Mouse (Mus musculus): ENCODE measurements at regions not wholly inside any gene's neighbourhood (a gene's known extent, or its start where the extent isn't known, plus 50 kb on each side); places are given as distances from the start of the nearest gene placed in this dataset.

- DNase-seq = no peak
- Histone ChIP-seq H3K4me3 (no peak overlapping the region), H3K27ac (no peak overlapping the region), H3K36me3 (ENCODE audit: control insufficient read depth, insufficient read depth, low read length) (no peaks in the 10 kb centered on the region), H3K9ac (ENCODE audit: low read depth, low read length) (no peak overlapping the region), H3K79me2 (replicated peaks; ENCODE audit: control insufficient read depth, insufficient read depth, low read length) (no peaks in the 10 kb centered on the region), H3K27me3 (ENCODE audit: control insufficient read depth, insufficient read depth, low read length) (no peaks in the 10 kb centered on the region), H3K4me1 (ENCODE audit: control insufficient read depth, insufficient read depth, low read length) (peaks cover 1% of the 10 kb centered on the region)
- TF ChIP-seq POLR2A (IDR thresholded peaks at IDR 0.05; ENCODE audit: insufficient read depth, low read depth, low read length) (no peak), CTCF (IDR thresholded peaks at IDR 0.05) (no peak), EP300 (IDR thresholded peaks at IDR 0.05; ENCODE audit: insufficient read depth, low read depth, low read length) (no peak)
- intact Hi-C loops (cut with DNase I) = no loop called here
- WGBS = 68% methylated on average over 3 of the region's 3 CpGs
Measured at GRCm38 (mm10) chr9:120718812-120719211, 147.6 kb downstream of the Rpl14 start.

- H3K79me2 ChIP-seq (replicated peaks; ENCODE audit: control insufficient read depth, insufficient read depth, low read length) = no peaks in the 10 kb centered on the region
- no peak for DNase-seq
- no peak overlapping the region for H3K9ac ChIP-seq (ENCODE audit: low read depth, low read length)
- no peak overlapping the region for H3K27ac ChIP-seq
- H3K4me3 ChIP-seq = no peak overlapping the region
- TF ChIP-seq CTCF (IDR thresholded peaks at IDR 0.05) = no peak
- no peak for TF ChIP-seq EP300 (IDR thresholded peaks at IDR 0.05; ENCODE audit: insufficient read depth, low read depth, low read length)
- TF ChIP-seq POLR2A (IDR thresholded peaks at IDR 0.05; ENCODE audit: insufficient read depth, low read depth, low read length) = no peak
- WGBS = 87% methylated on average over 9 of the region's 9 CpGs
- no peaks in the 10 kb centered on the region for H3K27me3 ChIP-seq (ENCODE audit: control insufficient read depth, insufficient read depth, low read length)
- H3K36me3 ChIP-seq (ENCODE audit: control insufficient read depth, insufficient read depth, low read length) = no peaks in the 10 kb centered on the region
- H3K4me1 ChIP-seq (ENCODE audit: control insufficient read depth, insufficient read depth, low read length) = no peaks in the 10 kb centered on the region
- intact Hi-C loops (cut with DNase I) = no loop called here
Measured at GRCm38 (mm10) chr9:120721451-120722123, 150.3 kb downstream of the Rpl14 start.

GRCm38 (mm10) chr9:120723026-120723425, 151.8 kb downstream of the Rpl14 start:
- H3K4me3 ChIP-seq = no peak overlapping the region
- DNase-seq = no peak
- no peaks in the 10 kb centered on the region for H3K4me1 ChIP-seq (ENCODE audit: control insufficient read depth, insufficient read depth, low read length)
- no peaks in the 10 kb centered on the region for H3K27me3 ChIP-seq (ENCODE audit: control insufficient read depth, insufficient read depth, low read length)
- intact Hi-C loops (cut with DNase I) = no loop called here
- no peak overlapping the region for H3K27ac ChIP-seq
- no peak overlapping the region for H3K9ac ChIP-seq (ENCODE audit: low read depth, low read length)
- H3K36me3 ChIP-seq (ENCODE audit: control insufficient read depth, insufficient read depth, low read length) = no peaks in the 10 kb centered on the region
- H3K79me2 ChIP-seq (replicated peaks; ENCODE audit: control insufficient read depth, insufficient read depth, low read length) = no peaks in the 10 kb centered on the region
- no peak for TF ChIP-seq CTCF (IDR thresholded peaks at IDR 0.05)
- TF ChIP-seq POLR2A (IDR thresholded peaks at IDR 0.05; ENCODE audit: insufficient read depth, low read depth, low read length) = no peak
- TF ChIP-seq EP300 (IDR thresholded peaks at IDR 0.05; ENCODE audit: insufficient read depth, low read depth, low read length) = no peak
- 78% methylated on average over 5 of the region's 5 CpGs for WGBS

GRCm38 (mm10) chr9:120731952-120732622, 160.8 kb downstream of the Rpl14 start:
- intact Hi-C loops (cut with DNase I) = loop anchor here (2.0 kb wide), 1 partner anchor 41 kb away; no protein-coding TSS in a partner anchor
- Histone ChIP-seq H3K36me3 (ENCODE audit: control insufficient read depth, insufficient read depth, low read length) (no peaks in the 10 kb centered on the region), H3K9ac (ENCODE audit: low read depth, low read length) (no peak overlapping the region), H3K79me2 (replicated peaks; ENCODE audit: control insufficient read depth, insufficient read depth, low read length) (no peaks in the 10 kb centered on the region), H3K27ac (no peak overlapping the region), H3K4me1 (ENCODE audit: control insufficient read depth, insufficient read depth, low read length) (peaks cover 15% of the 10 kb centered on the region), H3K4me3 (no peak overlapping the region), H3K27me3 (ENCODE audit: control insufficient read depth, insufficient read depth, low read length) (no peaks in the 10 kb centered on the region)
- TF ChIP-seq CTCF (IDR thresholded peaks at IDR 0.05) (no peak), EP300 (IDR thresholded peaks at IDR 0.05; ENCODE audit: insufficient read depth, low read depth, low read length) (no peak), POLR2A (IDR thresholded peaks at IDR 0.05; ENCODE audit: insufficient read depth, low read depth, low read length) (no peak)
- WGBS = 74% methylated on average over 8 of the region's 8 CpGs
- no peak for DNase-seq

GRCm38 (mm10) chr9:120732650-120733293, 161.5 kb downstream of the Rpl14 start:
- peaks cover 19% of the 10 kb centered on the region for H3K4me1 ChIP-seq (ENCODE audit: control insufficient read depth, insufficient read depth, low read length)
- DNase-seq = no peak
- H3K4me3 ChIP-seq = no peak overlapping the region
- 63% methylated on average over 14 of the region's 14 CpGs for WGBS
- H3K27me3 ChIP-seq (ENCODE audit: control insufficient read depth, insufficient read depth, low read length) = no peaks in the 10 kb centered on the region
- H3K27ac ChIP-seq = peak overlapping the region; percentile 81
- intact Hi-C loops (cut with DNase I) = loop anchor here (2.0 kb wide), 1 partner anchor 42 kb away; no protein-coding TSS in a partner anchor
- H3K36me3 ChIP-seq (ENCODE audit: control insufficient read depth, insufficient read depth, low read length) = no peaks in the 10 kb centered on the region; the same call in 1 of the 2 replicates
- no peaks in the 10 kb centered on the region for H3K79me2 ChIP-seq (replicated peaks; ENCODE audit: control insufficient read depth, insufficient read depth, low read length)
- TF ChIP-seq CTCF (IDR thresholded peaks at IDR 0.05) = no peak
- no peak for TF ChIP-seq POLR2A (IDR thresholded peaks at IDR 0.05; ENCODE audit: insufficient read depth, low read depth, low read length)
- TF ChIP-seq EP300 (IDR thresholded peaks at IDR 0.05; ENCODE audit: insufficient read depth, low read depth, low read length) = no peak
- no peak overlapping the region for H3K9ac ChIP-seq (ENCODE audit: low read depth, low read length)
